Mouse (Mus musculus): Measurements from ENCODE around the gene Olfr461.
"Not testable (repeated sequence)": the region's sequence is repeated elsewhere in the genome, so short reads cannot be mapped to it uniquely, and the experiment has no call there.

Olfr461 gene

GRCm38 (mm10) chr6:40554950-40555349 lies at the start of gene Olfr461:
Gene Olfr461 (minus strand): TSS chr6:40555050.
- in situ Hi-C loops (cut with MboI, MseI) = no loop called here

GRCm38 (mm10) chr6:40598546-40598945 lies 43.7 kb upstream of the Olfr461 start:
- in situ Hi-C loops (cut with MboI, MseI) = not testable (repeated sequence)

GRCm38 (mm10) chr6:40594804-40595550 lies 40.1 kb upstream of the Olfr461 start:
- in situ Hi-C loops (cut with MboI, MseI) = no loop called here

GRCm38 (mm10) chr6:40588346-40588745 lies 33.5 kb upstream of the Olfr461 start:
- in situ Hi-C loops (cut with MboI, MseI) = loop anchor here in 1 of 2 experiments (10.0 kb wide), 1 partner anchor 304 kb away; no protein-coding TSS in a partner anchor

GRCm38 (mm10) chr6:40585645-40586044 lies 30.8 kb upstream of the Olfr461 start, which contains the start of gene Clec5a:
Gene Clec5a (minus strand): TSS chr6:40585821.
- in situ Hi-C loops (cut with MboI, MseI) = loop anchor here in 1 of 2 experiments (10.0 kb wide), 1 partner anchor 301 kb away; no protein-coding TSS in a partner anchor

GRCm38 (mm10) chr6:40584336-40584735 lies 29.5 kb upstream of the Olfr461 start:
- in situ Hi-C loops (cut with MboI, MseI) = loop anchor here in 1 of 2 experiments (10.0 kb wide), 1 partner anchor 300 kb away; no protein-coding TSS in a partner anchor

- in situ Hi-C loops (cut with MboI, MseI) = no loop called here
Measured at GRCm38 (mm10) chr6:40576305-40576704, 21.5 kb upstream of the Olfr461 start.

- in situ Hi-C loops (cut with MboI, MseI) = no loop called here
Measured at GRCm38 (mm10) chr6:40573618-40574017, 18.8 kb upstream of the Olfr461 start.

GRCm38 (mm10) chr6:40569187-40569586 lies 14.3 kb upstream of the Olfr461 start, which contains the start of gene Olfr460:
Gene Olfr460 (plus strand): TSS chr6:40569487.
- in situ Hi-C loops (cut with MboI, MseI) = no loop called here

GRCm38 (mm10) chr6:40544690-40545089 lies 10.2 kb downstream of the Olfr461 start:
- in situ Hi-C loops (cut with MboI, MseI) = no loop called here

- in situ Hi-C loops (cut with MboI, MseI) = no loop called here
Measured at GRCm38 (mm10) chr6:40519408-40519807, 35.4 kb downstream of the Olfr461 start, which contains the start of gene Prss37. Gene Prss37 (minus strand): TSS chr6:40519508.

GRCm38 (mm10) chr6:40493229-40493628 lies 61.6 kb downstream of the Olfr461 start, which contains the start of gene Tas2r108:
Gene Tas2r108 (plus strand): TSS chr6:40493529.
- in situ Hi-C loops (cut with MboI, MseI) = no loop called here
